Mouse (Mus musculus): ENCODE results near the gene Slfn5. TPM values are rescaled to one million over a fixed set of nuclear protein-coding genes. Genes with fewer than 3 reads are reported as not detected.
"Not testable (repeated sequence)": the region's sequence is repeated elsewhere in the genome, so short reads cannot be mapped to it uniquely, and the experiment has no call there.

Gene Slfn5
- polyA plus RNA-seq, 1 experiment: 4.3 TPM

DNA sequence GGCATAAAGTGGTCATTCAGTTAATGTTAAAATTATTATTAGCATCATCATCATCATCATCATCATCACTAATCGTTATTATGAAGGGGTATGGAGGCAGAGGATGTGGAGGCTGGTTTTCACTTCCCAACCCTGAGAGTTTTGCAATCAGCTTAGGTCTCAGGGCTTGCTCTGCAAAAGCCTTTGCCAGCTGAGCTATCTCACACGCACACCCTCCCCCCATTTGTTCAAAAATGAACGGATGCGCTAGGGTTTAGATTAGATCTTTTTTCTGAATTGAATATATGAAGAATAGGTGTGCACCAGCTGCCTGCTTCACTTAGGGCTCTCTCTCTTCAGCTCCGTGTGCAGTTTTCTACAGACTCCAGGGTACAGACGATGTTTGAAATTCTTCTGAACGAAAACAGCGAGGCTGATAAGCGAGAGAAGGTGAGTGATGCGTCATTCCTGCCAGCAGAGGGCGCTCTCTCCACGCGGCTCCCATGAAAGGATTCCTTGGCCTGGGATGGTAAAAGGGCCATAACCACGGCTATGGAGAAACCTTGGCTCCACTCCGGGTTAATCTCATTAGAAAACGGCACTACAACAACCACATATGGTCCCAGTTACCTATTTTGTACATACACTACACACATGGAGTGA is 36.3 kb upstream of the Slfn5 start:
- peak; percentile 98 for TF ChIP-seq CTCF (IDR thresholded peaks at IDR 0.05; ENCODE audit: extremely low read depth, insufficient read depth, low read length)
- TF ChIP-seq POLR2A (IDR thresholded peaks at IDR 0.05; ENCODE audit: extremely low read depth, insufficient read depth, low read length): no peak
- no peak overlapping the region for H3K4me3 ChIP-seq (ENCODE audit: insufficient read depth, low read length)
- no peak overlapping the region for H3K27ac ChIP-seq (ENCODE audit: insufficient read depth, low read length)
- H3K4me1 ChIP-seq (ENCODE audit: control insufficient read depth, insufficient read depth, low read length): no peaks in the 10 kb centered on the region

DNA sequence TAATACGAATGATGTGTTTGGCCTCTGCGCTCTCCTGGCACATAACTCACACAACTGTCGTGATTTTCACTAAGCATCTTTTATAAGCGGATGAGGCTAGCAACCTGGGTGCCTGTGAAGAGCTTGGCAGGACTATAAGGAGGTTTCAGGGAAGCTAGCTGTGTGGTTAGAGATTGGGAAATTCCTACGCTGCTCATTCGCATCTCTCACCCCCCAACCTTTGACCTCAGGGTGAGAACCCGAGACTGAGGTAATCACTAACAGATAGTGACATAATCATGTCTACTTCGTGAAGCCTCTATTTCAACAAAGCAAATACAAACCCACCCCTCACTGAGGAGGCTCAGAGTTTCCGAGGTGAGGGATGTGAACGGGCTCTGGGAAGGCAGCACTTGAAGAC is 30.4 kb upstream of the Slfn5 start:
- TF ChIP-seq POLR2A (IDR thresholded peaks at IDR 0.05; ENCODE audit: extremely low read depth, insufficient read depth, low read length) (no peak), CTCF (IDR thresholded peaks at IDR 0.05; ENCODE audit: extremely low read depth, insufficient read depth, low read length) (no peak)
- Histone ChIP-seq H3K4me1 (ENCODE audit: control insufficient read depth, insufficient read depth, low read length) (no peaks in the 10 kb centered on the region), H3K27ac (ENCODE audit: insufficient read depth, low read length) (no peak overlapping the region), H3K4me3 (ENCODE audit: insufficient read depth, low read length) (no peak overlapping the region)

DNA sequence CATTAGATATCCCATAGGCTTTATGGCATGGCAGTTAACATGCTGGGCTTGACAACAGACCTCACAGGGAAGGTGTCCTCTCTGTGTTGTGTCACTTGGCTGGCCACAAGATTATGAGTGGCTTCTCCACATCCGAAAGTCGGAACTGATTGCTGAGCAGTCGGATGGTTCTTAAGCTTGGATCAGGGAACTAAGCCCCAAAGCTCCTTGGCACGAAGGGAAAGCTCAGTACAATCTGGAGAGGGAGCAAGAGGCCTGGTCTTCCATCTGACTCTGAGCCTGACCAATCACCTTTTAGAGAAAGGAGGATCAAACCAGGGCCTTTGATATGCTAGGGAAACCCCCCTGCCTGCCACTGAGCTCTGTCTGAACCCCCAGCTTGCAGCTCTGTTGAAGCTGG is 29.5 kb upstream of the Slfn5 start:
- H3K4me3 ChIP-seq (ENCODE audit: insufficient read depth, low read length): no peak overlapping the region
- H3K27ac ChIP-seq (ENCODE audit: insufficient read depth, low read length): no peak overlapping the region
- TF ChIP-seq POLR2A (IDR thresholded peaks at IDR 0.05; ENCODE audit: extremely low read depth, insufficient read depth, low read length) (no peak), CTCF (IDR thresholded peaks at IDR 0.05; ENCODE audit: extremely low read depth, insufficient read depth, low read length) (no peak)
- no peaks in the 10 kb centered on the region for H3K4me1 ChIP-seq (ENCODE audit: control insufficient read depth, insufficient read depth, low read length)

DNA sequence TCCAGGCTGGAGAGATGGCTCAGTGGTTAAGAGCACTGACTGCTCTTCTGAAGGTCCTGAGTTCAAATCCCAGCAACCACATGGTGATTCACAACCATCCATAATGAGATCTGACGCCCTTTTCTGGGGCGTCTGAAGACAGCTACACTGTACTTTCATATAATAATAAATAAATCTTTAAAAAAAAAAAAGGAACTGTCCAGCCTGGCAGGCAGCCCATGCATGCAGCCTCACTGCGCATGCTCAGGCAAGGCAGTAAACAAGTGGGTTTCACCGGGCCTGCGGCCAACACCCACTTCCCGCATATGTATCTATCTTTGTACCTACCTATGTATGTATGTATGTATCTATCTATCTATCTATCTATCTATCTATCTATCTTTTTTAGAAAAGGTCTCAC is 27.2 kb upstream of the Slfn5 start:
- not testable (repeated sequence) for H3K27ac ChIP-seq (ENCODE audit: insufficient read depth, low read length); H3K4me1 ChIP-seq (ENCODE audit: control insufficient read depth, insufficient read depth, low read length); H3K4me3 ChIP-seq (ENCODE audit: insufficient read depth, low read length)

DNA sequence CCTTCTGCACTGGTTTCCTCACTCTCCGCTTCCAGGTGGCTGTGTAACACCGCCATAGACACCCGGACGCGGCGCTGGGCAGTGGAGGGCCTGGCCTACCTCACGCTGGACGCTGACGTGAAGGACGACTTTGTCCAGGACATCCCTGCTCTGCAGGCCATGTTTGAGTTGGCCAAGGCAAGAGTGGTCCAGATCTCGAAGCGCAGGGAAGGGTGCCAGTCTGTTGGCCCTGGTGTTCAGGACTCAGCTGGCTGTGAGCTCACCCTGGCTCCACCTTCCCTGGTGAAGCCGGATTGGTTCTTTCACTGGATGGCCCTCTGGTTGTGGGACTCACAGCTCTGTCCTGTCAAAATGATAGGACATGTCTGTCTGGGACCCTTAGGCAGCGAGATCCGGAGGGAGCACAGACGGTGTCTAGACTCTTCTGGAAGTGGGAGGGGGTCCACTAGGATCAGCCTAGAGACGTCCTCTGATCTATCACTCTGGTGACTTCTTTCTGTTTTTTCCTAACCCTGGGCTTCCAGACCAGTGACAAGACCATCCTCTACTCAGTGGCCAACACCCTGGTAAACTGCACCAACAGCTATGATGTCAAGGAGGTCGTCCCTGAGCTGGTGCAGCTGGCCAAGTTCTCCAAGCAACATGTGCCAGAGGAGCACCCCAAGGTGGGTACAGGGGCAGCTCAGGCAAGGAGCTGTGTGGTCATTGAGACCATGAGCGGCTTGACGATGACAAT is 22.1 kb upstream of the Slfn5 start:
- H3K27ac ChIP-seq (ENCODE audit: insufficient read depth, low read length): no peak overlapping the region
- no peak overlapping the region for H3K4me3 ChIP-seq (ENCODE audit: insufficient read depth, low read length)
- no peak for TF ChIP-seq CTCF (IDR thresholded peaks at IDR 0.05; ENCODE audit: extremely low read depth, insufficient read depth, low read length)
- TF ChIP-seq POLR2A (IDR thresholded peaks at IDR 0.05; ENCODE audit: extremely low read depth, insufficient read depth, low read length): no peak
- no peaks in the 10 kb centered on the region for H3K4me1 ChIP-seq (ENCODE audit: control insufficient read depth, insufficient read depth, low read length)

DNA sequence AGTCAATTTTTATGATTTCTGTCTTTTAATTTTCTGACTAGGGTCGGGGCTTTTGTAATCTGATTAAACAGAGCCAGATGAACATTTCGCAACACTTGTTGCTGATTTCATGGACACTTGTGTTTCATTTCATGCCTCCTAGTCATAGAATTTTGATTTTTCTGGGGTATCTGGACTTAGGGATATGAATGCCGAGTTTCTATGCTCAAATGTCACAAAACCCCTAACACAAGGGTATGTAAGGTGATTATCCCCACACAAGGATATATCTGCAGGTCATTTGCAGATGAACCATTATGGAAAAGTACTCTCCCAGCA is 21.6 kb upstream of the Slfn5 start:
- Histone ChIP-seq H3K4me3 (ENCODE audit: insufficient read depth, low read length) (no peak overlapping the region), H3K4me1 (ENCODE audit: control insufficient read depth, insufficient read depth, low read length) (no peaks in the 10 kb centered on the region), H3K27ac (ENCODE audit: insufficient read depth, low read length) (no peak overlapping the region)
- no peak for TF ChIP-seq POLR2A (IDR thresholded peaks at IDR 0.05; ENCODE audit: extremely low read depth, insufficient read depth, low read length)
- TF ChIP-seq CTCF (IDR thresholded peaks at IDR 0.05; ENCODE audit: extremely low read depth, insufficient read depth, low read length): no peak

DNA sequence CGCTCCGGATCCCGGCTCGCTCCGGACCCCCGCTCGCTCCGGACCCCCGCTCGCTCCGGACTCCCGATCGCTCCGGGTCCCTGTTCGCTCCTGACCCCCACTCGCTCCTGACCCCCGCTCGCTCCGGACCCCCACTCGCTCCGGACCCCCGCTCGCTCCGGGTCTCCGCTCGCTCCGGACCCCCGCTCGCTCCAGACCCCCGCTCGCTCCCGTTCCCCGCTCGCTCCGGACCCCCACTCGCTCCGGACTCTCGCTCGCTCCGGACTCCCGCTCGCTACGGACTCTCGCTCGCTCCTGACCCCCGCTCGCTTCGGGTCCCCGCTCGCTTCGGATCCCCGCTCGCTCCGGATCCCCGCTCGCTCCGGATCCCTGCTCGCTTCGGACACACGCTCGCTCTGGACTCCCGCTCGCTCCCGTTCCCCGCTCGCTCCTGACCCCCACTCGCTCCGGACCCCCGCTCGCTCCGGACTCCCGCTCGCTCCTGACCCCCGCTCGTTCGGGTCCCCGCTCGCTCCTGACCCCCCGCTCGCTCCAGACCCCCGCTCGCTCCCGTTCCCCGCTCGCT is 20.7 kb upstream of the Slfn5 start:
- H3K27ac ChIP-seq (ENCODE audit: insufficient read depth, low read length); H3K4me1 ChIP-seq (ENCODE audit: control insufficient read depth, insufficient read depth, low read length); H3K4me3 ChIP-seq (ENCODE audit: insufficient read depth, low read length): not testable (repeated sequence)

DNA sequence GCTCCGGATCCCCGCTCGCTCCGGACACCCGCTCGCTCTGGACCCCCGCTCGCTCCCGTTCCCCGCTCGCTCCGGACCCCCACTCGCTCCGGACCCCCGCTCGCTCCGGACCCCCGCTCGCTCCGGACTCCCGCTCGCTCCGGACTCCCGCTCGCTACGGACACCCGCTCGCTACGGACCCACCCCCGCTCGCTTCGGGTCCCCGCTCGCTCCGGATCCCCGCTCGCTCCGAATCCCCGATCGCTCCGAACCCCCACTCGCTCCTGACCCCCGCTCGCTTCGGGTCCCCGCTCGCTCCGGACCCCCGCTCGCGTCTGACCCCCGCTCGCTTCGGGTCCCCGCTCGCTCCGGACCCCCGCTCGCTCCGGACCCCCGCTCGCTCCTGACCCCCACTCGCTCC is 20.0 kb upstream of the Slfn5 start:
- H3K4me3 ChIP-seq (ENCODE audit: insufficient read depth, low read length); H3K27ac ChIP-seq (ENCODE audit: insufficient read depth, low read length); H3K4me1 ChIP-seq (ENCODE audit: control insufficient read depth, insufficient read depth, low read length): not testable (repeated sequence)

DNA sequence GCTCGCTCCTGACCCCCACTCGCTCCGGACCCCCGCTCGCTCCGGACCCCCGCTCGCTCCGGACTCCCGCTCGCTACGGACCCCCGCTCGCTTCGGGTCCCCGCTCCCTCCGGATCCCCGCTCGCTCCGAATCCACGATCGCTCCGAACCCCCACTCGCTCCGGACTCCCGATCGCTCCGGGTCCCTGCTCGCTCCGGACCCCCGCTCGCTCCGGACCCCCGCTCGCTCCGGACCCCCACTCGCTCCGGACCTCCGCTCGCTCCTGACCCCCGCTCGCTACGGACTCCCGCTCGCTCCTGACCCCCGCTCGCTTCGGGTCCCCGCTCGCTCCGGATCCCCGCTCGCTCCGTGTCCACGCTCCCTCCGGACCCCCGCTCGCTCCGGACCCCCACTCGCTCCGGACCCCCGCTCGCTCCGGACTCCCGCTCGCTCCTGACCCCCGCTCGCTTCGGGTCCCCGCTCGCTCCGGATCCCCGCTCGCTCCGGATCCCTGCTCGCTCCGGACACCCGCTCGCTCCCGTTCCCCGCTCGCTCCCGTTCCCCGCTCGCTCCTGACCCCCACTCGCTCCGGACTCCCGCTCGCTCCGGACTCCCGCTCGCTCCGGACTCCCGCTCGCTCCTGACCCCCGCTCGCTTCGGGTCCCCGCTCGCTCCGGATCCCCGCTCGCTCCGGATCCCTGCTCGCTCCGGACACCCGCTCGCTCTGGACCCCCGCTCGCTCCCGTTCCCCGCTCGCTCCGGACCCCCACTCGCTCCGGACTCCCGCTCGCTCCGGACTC is 19.3 kb upstream of the Slfn5 start:
- H3K4me3 ChIP-seq (ENCODE audit: insufficient read depth, low read length): not testable (repeated sequence)

DNA sequence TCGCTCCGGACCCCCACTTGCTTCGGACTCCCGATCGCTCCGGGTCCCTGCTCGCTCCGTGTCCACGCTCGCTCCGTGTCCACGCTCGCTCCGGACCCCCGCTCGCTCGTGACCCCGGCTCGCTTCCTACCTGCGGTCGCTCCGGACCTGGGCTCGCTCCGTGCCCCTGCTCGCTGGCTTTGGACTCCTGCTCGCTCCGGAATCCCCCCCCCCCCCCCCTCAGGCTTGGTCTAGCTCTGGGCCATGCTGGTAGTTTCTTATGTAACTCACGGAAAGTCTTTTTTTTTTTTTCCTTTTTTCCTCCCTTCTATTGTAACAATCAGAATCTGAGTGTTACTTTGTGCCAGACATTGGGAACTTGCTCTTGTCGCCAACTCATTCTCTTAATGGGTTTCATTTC is 18.0 kb upstream of the Slfn5 start:
- H3K4me3 ChIP-seq (ENCODE audit: insufficient read depth, low read length): no peak overlapping the region
- no peaks in the 10 kb centered on the region for H3K4me1 ChIP-seq (ENCODE audit: control insufficient read depth, insufficient read depth, low read length)
- no peak for TF ChIP-seq CTCF (IDR thresholded peaks at IDR 0.05; ENCODE audit: extremely low read depth, insufficient read depth, low read length)
- TF ChIP-seq POLR2A (IDR thresholded peaks at IDR 0.05; ENCODE audit: extremely low read depth, insufficient read depth, low read length): no peak
- no peak overlapping the region for H3K27ac ChIP-seq (ENCODE audit: insufficient read depth, low read length)

More for the DNA sequence above, 19.3 kb upstream of the Slfn5 start:
- not testable (repeated sequence) for H3K27ac ChIP-seq (ENCODE audit: insufficient read depth, low read length); H3K4me1 ChIP-seq (ENCODE audit: control insufficient read depth, insufficient read depth, low read length)

Data from cortical plate, adult 2 months (tissue).